Mouse (Mus musculus) cerebellum, adult 2 months (tissue): ENCODE measurements at regions not wholly inside any gene's neighbourhood (a gene's known extent, or its start where the extent isn't known, plus 50 kb on each side); places are given as distances from the start of the nearest gene placed in this dataset.
"Not testable (repeated sequence)": the region's sequence is repeated elsewhere in the genome, so short reads cannot be mapped to it uniquely, and the experiment has no call there.

Source experiments
- DNase-seq, 2 experiments: peaks; one replicate each; pipeline ENCODE4 v3.0.0; 2021
- H3K27ac ChIP-seq: fragments of 200-500 bp; 2 replicates; pipeline ENCODE4 v1.5.1; 2012; ENCODE audit warnings: low read length, control low read depth, inconsistent platforms; ENCODE audit not compliant: insufficient read depth
- H3K27me3 ChIP-seq: fragments of 200-500 bp; 2 replicates; pipeline ENCODE4 v1.6.1; 2012; ENCODE audit warnings: inconsistent platforms, mild to moderate bottlenecking, low read length, moderate library complexity; ENCODE audit not compliant: control insufficient read depth, insufficient read depth
- H3K4me1 ChIP-seq: fragments of 200-500 bp; 2 replicates; pipeline ENCODE4 v1.6.1; 2011; ENCODE audit warnings: low read length; ENCODE audit not compliant: control insufficient read depth, insufficient read depth
- H3K4me3 ChIP-seq: fragments of 200-500 bp; replicated peaks from 2 replicates; pipeline ENCODE3; 2011; ENCODE audit warnings: mild to moderate bottlenecking, low read depth, low read length, control low read depth; ENCODE audit not compliant: insufficient read depth
- CTCF ChIP-seq: fragments of 200-500 bp; IDR thresholded peaks from 2 replicates; pipeline ENCODE4 v1.5.1; 2011; ENCODE audit warnings: low read depth, mild to moderate bottlenecking, control low read depth, low read length, moderate library complexity, borderline replicate concordance; ENCODE audit not compliant: insufficient read depth
- POLR2A ChIP-seq: fragments of 200-500 bp; IDR thresholded peaks from 2 replicates; pipeline ENCODE4 v1.6.1; 2011; ENCODE audit warnings: low read length, control low read depth, borderline replicate concordance; ENCODE audit not compliant: insufficient read depth
- WGBS: fragments of 180-500 bp; shearing (Covaris S2); methylation state at CpG from one replicate; pipeline ENCODE4 v1.1.7; 2018; 5-methylcytosine and 5-hydroxymethylcytosine counted together

- no peaks in the 10 kb centered on the region for H3K4me1 ChIP-seq
- 93% methylated on average over 4 of the region's 4 CpGs for WGBS
- no peak for TF ChIP-seq POLR2A
- no peak for TF ChIP-seq CTCF
- no peak for DNase-seq
- H3K27ac ChIP-seq: no peak overlapping the region
- no peak overlapping the region for H3K4me3 ChIP-seq
- H3K27me3 ChIP-seq: no peaks in the 10 kb centered on the region
Observed at GRCm38 (mm10) chr10:108111398-108111797, 50.6 kb upstream of the Ppp1r12a start.

GRCm38 (mm10) chr10:108110891-108111290, 51.1 kb upstream of the Ppp1r12a start:
- TF ChIP-seq POLR2A (no peak), CTCF (no peak)
- Histone ChIP-seq H3K27ac (no peak overlapping the region), H3K4me3 (no peak overlapping the region), H3K27me3 (no peaks in the 10 kb centered on the region), H3K4me1 (no peaks in the 10 kb centered on the region)
- 25% methylated on average over 7 of the region's 7 CpGs for WGBS
- no peak for DNase-seq

- no peaks in the 10 kb centered on the region for H3K4me1 ChIP-seq
- H3K27me3 ChIP-seq: no peaks in the 10 kb centered on the region
- no peak overlapping the region for H3K27ac ChIP-seq
- H3K4me3 ChIP-seq: no peak overlapping the region
- no peak for DNase-seq
- TF ChIP-seq POLR2A: no peak
- no peak for TF ChIP-seq CTCF
Observed at GRCm38 (mm10) chr10:108110197-108110596, 51.8 kb upstream of the Ppp1r12a start.

GRCm38 (mm10) chr10:108108500-108108899, 53.5 kb upstream of the Ppp1r12a start:
- not testable (repeated sequence) for H3K4me1 ChIP-seq, H3K27ac ChIP-seq, DNase-seq, H3K4me3 ChIP-seq, H3K27me3 ChIP-seq
- WGBS: 82% methylated on average over 4 of the region's 4 CpGs

- DNase-seq: no peak
- H3K27me3 ChIP-seq: no peaks in the 10 kb centered on the region
- 72% methylated on average over 7 of the region's 7 CpGs for WGBS
- H3K4me1 ChIP-seq: no peaks in the 10 kb centered on the region
- H3K27ac ChIP-seq: no peak overlapping the region
- TF ChIP-seq POLR2A: no peak
- TF ChIP-seq CTCF: no peak
- no peak overlapping the region for H3K4me3 ChIP-seq
Observed at GRCm38 (mm10) chr10:108101521-108101920, 60.5 kb upstream of the Ppp1r12a start.

GRCm38 (mm10) chr10:108093043-108093442, 69.0 kb upstream of the Ppp1r12a start:
- Histone ChIP-seq H3K4me3 (no peak overlapping the region), H3K27me3 (no peaks in the 10 kb centered on the region), H3K27ac (no peak overlapping the region), H3K4me1 (no peaks in the 10 kb centered on the region)
- WGBS: 74% methylated on average over 2 of the region's 2 CpGs
- no peak for DNase-seq
- TF ChIP-seq POLR2A: no peak
- TF ChIP-seq CTCF: no peak

GRCm38 (mm10) chr10:108089375-108089981, 72.5 kb upstream of the Ppp1r12a start:
- TF ChIP-seq POLR2A (no peak), CTCF (no peak)
- no peaks in the 10 kb centered on the region for H3K4me1 ChIP-seq
- DNase-seq: no peak
- H3K27me3 ChIP-seq: no peaks in the 10 kb centered on the region
- 54% methylated on average over 8 of the region's 8 CpGs for WGBS
- no peak overlapping the region for H3K4me3 ChIP-seq
- no peak overlapping the region for H3K27ac ChIP-seq

- Histone ChIP-seq H3K4me3 (no peak overlapping the region), H3K27ac (no peak overlapping the region), H3K4me1 (no peaks in the 10 kb centered on the region)
Observed at GRCm38 (mm10) chr10:108088883-108089282, 73.1 kb upstream of the Ppp1r12a start.

More at GRCm38 (mm10) chr10:108088883-108089282, 73.1 kb upstream of the Ppp1r12a start:
- no peaks in the 10 kb centered on the region for H3K27me3 ChIP-seq
- TF ChIP-seq CTCF: no peak
- TF ChIP-seq POLR2A: no peak
- DNase-seq: no peak
- 73% methylated on average over 8 of the region's 8 CpGs for WGBS
